Mouse (Mus musculus): ENCODE data around the gene Tor3a.

Tor3a gene

GRCm38 (mm10) chr1:156674195-156675000 lies at the start of gene Tor3a:
TSS of gene Tor3a (minus strand) at chr1:156674356.
- DNase-seq (ENCODE audit: low read depth in 1 of 2, low spot score in 2 of 2), result peak; percentile 56 to 74

GRCm38 (mm10) chr1:156722089-156722488 lies 47.9 kb upstream of the Tor3a start:
- no peak for DNase-seq (ENCODE audit: low read depth in 1 of 2, low spot score in 2 of 2)

- DNase-seq (ENCODE audit: low read depth in 1 of 2, low spot score in 2 of 2), result no peak
Observed at GRCm38 (mm10) chr1:156720046-156720445, 45.9 kb upstream of the Tor3a start.

- DNase-seq (ENCODE audit: low read depth in 1 of 2, low spot score in 2 of 2), result peak; percentile 85 to 94
Observed at GRCm38 (mm10) chr1:156718950-156719805, 45.0 kb upstream of the Tor3a start, which contains the start of gene Fam20b. TSS of gene Fam20b (minus strand) at chr1:156719086.

GRCm38 (mm10) chr1:156718286-156718949 lies 44.3 kb upstream of the Tor3a start:
- peak in 1 of 2 experiments; percentile 44 for DNase-seq (ENCODE audit: low read depth in 1 of 2, low spot score in 2 of 2)

- no peak for DNase-seq (ENCODE audit: low read depth in 1 of 2, low spot score in 2 of 2)
Observed at GRCm38 (mm10) chr1:156717751-156718285, 43.7 kb upstream of the Tor3a start.

- no peak for DNase-seq (ENCODE audit: low read depth in 1 of 2, low spot score in 2 of 2)
Observed at GRCm38 (mm10) chr1:156716681-156717080, 42.5 kb upstream of the Tor3a start.

GRCm38 (mm10) chr1:156710472-156711098 lies 36.4 kb upstream of the Tor3a start:
- no peak for DNase-seq (ENCODE audit: low read depth in 1 of 2, low spot score in 2 of 2)

- DNase-seq (ENCODE audit: low read depth in 1 of 2, low spot score in 2 of 2), result no peak
Observed at GRCm38 (mm10) chr1:156708672-156709071, 34.5 kb upstream of the Tor3a start.

GRCm38 (mm10) chr1:156705696-156706285 lies 31.6 kb upstream of the Tor3a start:
- no peak for DNase-seq (ENCODE audit: low read depth in 1 of 2, low spot score in 2 of 2)

GRCm38 (mm10) chr1:156703444-156703843 lies 29.3 kb upstream of the Tor3a start:
- DNase-seq (ENCODE audit: low read depth in 1 of 2, low spot score in 2 of 2), result no peak

GRCm38 (mm10) chr1:156702151-156702550 lies 28.0 kb upstream of the Tor3a start:
- no peak for DNase-seq (ENCODE audit: low read depth in 1 of 2, low spot score in 2 of 2)

GRCm38 (mm10) chr1:156686025-156686661 lies 12.0 kb upstream of the Tor3a start:
- DNase-seq (ENCODE audit: low read depth in 1 of 2, low spot score in 2 of 2), result no peak

GRCm38 (mm10) chr1:156679599-156679998 lies 5.4 kb upstream of the Tor3a start:
- DNase-seq (ENCODE audit: low read depth in 1 of 2, low spot score in 2 of 2), result no peak

- DNase-seq (ENCODE audit: low read depth in 1 of 2, low spot score in 2 of 2), result no peak
Observed at GRCm38 (mm10) chr1:156677230-156677629, 3.1 kb upstream of the Tor3a start.

GRCm38 (mm10) chr1:156676596-156676995 lies 2.4 kb upstream of the Tor3a start:
- no peak for DNase-seq (ENCODE audit: low read depth in 1 of 2, low spot score in 2 of 2)

- peak; percentile 18 to 43 for DNase-seq (ENCODE audit: low read depth in 1 of 2, low spot score in 2 of 2)
Observed at GRCm38 (mm10) chr1:156676171-156676570, 2.0 kb upstream of the Tor3a start.

GRCm38 (mm10) chr1:156673476-156674194 lies 521 bp downstream of the Tor3a start:
- peak in 1 of 2 experiments; percentile 16 for DNase-seq (ENCODE audit: low read depth in 1 of 2, low spot score in 2 of 2)
